Mouse (Mus musculus) ES-Bruce4 (cell line): ENCODE data around the gene Rhobtb1.

Experiments
- CTCF ChIP-seq: IDR thresholded peaks from one replicate; pipeline ENCODE4 v1.8.1; 2011; ENCODE audit warnings: low read depth, low read length
- EP300 ChIP-seq: IDR thresholded peaks from 2 replicates; pipeline ENCODE4 v1.6.1; 2011; ENCODE audit warnings: low read depth, low read length; ENCODE audit not compliant: insufficient read depth
- POLR2A ChIP-seq: IDR thresholded peaks from one replicate; pipeline ENCODE4 v1.8.1; 2011; ENCODE audit warnings: low read length; ENCODE audit not compliant: insufficient read depth

- TF ChIP-seq CTCF (no peak), POLR2A (no peak), EP300 (no peak)
Observed at GRCm38 (mm10) chr10:69187773-69188443, 36.7 kb downstream of the Rhobtb1 start.
